Mouse (Mus musculus) CH12.LX (cell line): ENCODE measurements around the gene Tmem106a.

Experiments used
- CTCF ChIP-seq, 2 experiments: IDR thresholded peaks in 1 of 2; conservative IDR thresholded peaks in 1 of 2; 2 replicates each; pipeline ENCODE4 v1.5.1; 2011 to 2012; ENCODE audit warnings: low read depth in 2 of 2, low read length in 2 of 2, improper control_type of control experiment in 1 of 2, inconsistent platforms in 1 of 2, mild to moderate bottlenecking in 1 of 2, moderate library complexity in 1 of 2
- ETS1 ChIP-seq: conservative IDR thresholded peaks from 2 replicates; pipeline ENCODE4 v1.6.1; 2012; ENCODE audit warnings: low read depth, mild to moderate bottlenecking, inconsistent platforms, low read length, improper control_type of control experiment, moderate library complexity
- GABPA ChIP-seq: IDR thresholded peaks from 2 replicates; pipeline ENCODE4 v1.6.1; 2012; ENCODE audit warnings: low read depth, low read length, improper control_type of control experiment, inconsistent platforms; ENCODE audit not compliant: insufficient replicate concordance
- HCFC1 ChIP-seq: IDR thresholded peaks from 2 replicates; pipeline ENCODE4 v1.6.1; 2012; ENCODE audit warnings: low read depth, mild to moderate bottlenecking, inconsistent platforms, low read length, improper control_type of control experiment
- KAT2A ChIP-seq: IDR thresholded peaks from 2 replicates; pipeline ENCODE4 v1.6.1; 2012; ENCODE audit warnings: low read length, improper control_type of control experiment, inconsistent platforms; ENCODE audit not compliant: insufficient replicate concordance
- MAFK ChIP-seq: IDR thresholded peaks from 2 replicates; pipeline ENCODE4 v1.6.1; 2011; ENCODE audit warnings: low read length, improper control_type of control experiment; ENCODE audit not compliant: insufficient replicate concordance
- MEF2A ChIP-seq: IDR thresholded peaks from 2 replicates; pipeline ENCODE4 v1.6.1; 2014; ENCODE audit warnings: low read depth, mild to moderate bottlenecking, inconsistent platforms, low read length, improper control_type of control experiment, borderline replicate concordance
- NRF1 ChIP-seq: IDR thresholded peaks from 2 replicates; pipeline ENCODE4 v1.6.1; 2014; ENCODE audit warnings: low read depth, mild to moderate bottlenecking, inconsistent platforms, low read length, improper control_type of control experiment, moderate library complexity
- POLR2A ChIP-seq: IDR thresholded peaks from 2 replicates; pipeline ENCODE4 v1.6.1; 2011; ENCODE audit warnings: low read depth, mild to moderate bottlenecking, improper control_type of control experiment, low read length
- RCOR1 ChIP-seq: conservative IDR thresholded peaks from 2 replicates; pipeline ENCODE4 v1.6.1; 2012; ENCODE audit warnings: low read depth, mild to moderate bottlenecking, inconsistent platforms, low read length, improper control_type of control experiment
- SIN3A ChIP-seq: IDR thresholded peaks from 2 replicates; pipeline ENCODE4 v1.6.1; 2012; ENCODE audit warnings: low read length, improper control_type of control experiment, inconsistent platforms
- SMC3 ChIP-seq: IDR thresholded peaks from 2 replicates; pipeline ENCODE4 v1.6.1; 2011; ENCODE audit warnings: low read depth, low read length, improper control_type of control experiment
- TBP ChIP-seq: conservative IDR thresholded peaks from 2 replicates; pipeline ENCODE4 v1.6.1; 2011; ENCODE audit warnings: low read depth, low read length, improper control_type of control experiment
- TCF12 ChIP-seq: IDR thresholded peaks from 2 replicates; pipeline ENCODE4 v1.6.1; 2014; ENCODE audit warnings: low read depth, mild to moderate bottlenecking, inconsistent platforms, low read length, improper control_type of control experiment

DNA sequence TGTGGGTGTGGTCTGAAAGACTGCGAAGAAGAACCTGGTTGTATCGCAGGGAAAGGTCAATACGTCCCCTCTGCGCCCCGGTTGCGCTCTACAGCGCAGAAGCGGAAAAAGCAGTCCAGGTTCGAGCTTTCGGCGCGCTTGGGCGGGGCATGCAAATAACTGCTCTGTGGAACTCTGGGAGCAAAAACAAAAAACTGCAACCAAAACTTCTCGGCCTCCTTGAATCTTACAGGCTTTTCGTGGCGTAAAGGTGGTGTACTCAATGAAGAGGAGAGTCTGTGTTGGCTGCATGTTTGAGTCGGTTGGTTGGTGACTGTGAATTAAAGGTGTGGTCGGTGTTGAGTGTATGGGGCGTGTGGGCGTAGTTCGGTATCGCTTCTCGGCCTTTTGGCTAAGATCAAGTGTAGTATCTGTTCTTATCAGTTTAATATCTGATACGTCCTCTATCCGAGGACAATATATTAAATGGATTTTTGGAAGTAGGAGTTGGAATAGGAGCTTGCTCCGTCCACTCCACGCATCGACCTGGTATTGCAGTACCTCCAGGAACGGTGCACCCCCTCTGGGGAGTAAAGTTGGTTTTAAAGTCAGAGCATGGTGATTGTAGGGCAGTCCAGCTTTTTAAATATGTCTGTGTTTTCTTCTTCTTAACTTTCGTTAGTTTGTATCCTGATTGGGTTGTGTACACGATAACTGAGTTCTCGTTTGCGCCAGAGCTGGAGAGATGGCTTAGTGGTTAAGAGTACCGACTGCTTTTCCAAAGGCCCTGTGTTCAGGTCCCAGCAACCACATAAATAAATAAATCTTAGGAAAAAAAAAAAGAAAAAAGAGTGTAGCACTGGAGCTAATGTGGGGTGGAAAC, 45.2 kb downstream of the Tmem106a start, which contains the start of gene Rdm1:
- TF ChIP-seq POLR2A (peak; percentile 97), MEF2A (peak; percentile 89), GABPA (no peak), MAFK (no peak; the same call in 1 of the 2 replicates), TCF12 (peak; percentile 96), CTCF (conservative IDR thresholded peaks at IDR 0.05 in 1 of 2, IDR thresholded peaks at IDR 0.05 in 1 of 2; ENCODE audit: low read depth in 2 of 2, low read length in 2 of 2) (0 out of 4 replicates have a peak, but pooled peaks of 1 of the 2 experiments have one; percentile 2), NRF1 (peak; percentile 84), SIN3A (peak; percentile 87), SMC3 (0 out of 2 replicates have a peak, but pooled peaks have one; percentile 15), KAT2A (peak; percentile 64; the same call in 1 of the 2 replicates), ETS1 (peak; percentile 92), HCFC1 (peak; percentile 74), RCOR1 (peak; percentile 97; the same call in 1 of the 2 replicates), TBP (peak; percentile 98)
